Mouse (Mus musculus) layer of hippocampus, adult 9-10 months (tissue): ENCODE data around the gene Slc9a4.
"Not testable (repeated sequence)": the region's sequence is repeated elsewhere in the genome, so short reads cannot be mapped to it uniquely, and the experiment has no call there.

Experiments
- DNase-seq: peaks from one replicate; pipeline ENCODE4 v3.0.0; 2022; ENCODE audit warnings: low spot score

Gene Slc9a4

DNA sequence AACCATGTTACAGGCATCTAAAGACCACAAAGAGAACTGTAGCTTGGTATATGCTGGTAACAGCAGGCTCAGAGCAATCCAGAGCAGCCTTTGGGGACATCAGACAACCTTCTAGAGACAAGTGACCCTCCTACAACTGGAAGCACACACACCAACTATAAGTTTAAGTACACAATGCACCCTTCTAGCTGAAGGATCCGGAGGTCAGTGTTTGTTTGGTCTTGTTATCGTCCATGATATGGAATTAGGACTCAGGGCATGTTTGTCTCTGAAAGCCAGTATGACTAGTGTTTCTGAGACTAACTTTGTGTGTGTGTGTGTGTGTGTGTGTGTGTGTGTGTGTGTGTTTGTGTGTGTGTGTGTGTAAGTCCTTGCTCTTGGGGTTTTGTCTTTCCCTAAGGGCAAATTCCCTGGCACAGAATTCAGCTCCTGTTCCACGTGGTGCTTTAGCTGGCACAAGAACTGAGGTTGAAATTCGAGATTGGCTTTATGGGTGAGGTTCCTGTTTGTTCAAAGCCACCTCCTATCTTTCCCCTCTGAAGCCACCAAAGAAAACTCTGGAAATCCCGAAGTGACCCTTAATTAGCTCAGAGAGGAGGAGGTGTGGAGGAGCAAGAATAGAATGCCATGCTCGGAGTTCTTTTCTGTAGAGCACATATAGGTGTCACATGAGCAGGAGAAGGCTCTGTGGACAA is 71.1 kb downstream of the Slc9a4 start:
- no peak for DNase-seq

DNA sequence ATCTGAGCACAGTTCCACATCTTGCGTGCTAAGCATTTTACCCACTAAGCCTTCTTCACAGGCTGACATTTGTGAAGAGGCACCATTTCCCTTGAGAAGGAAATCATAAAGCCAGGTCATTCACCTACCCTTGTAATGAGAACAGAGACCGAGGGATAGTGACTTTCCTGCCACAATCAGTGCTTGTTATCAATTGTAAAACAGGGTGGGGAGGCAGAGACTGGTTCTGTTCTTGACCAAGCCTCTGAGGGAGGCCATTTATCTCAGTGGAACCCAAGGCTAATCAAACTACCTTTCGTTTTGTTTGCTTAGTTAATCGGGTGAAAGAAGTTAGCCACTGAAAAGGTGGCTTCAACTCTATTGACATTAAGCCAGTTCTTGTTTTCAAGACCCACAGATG is 77.2 kb downstream of the Slc9a4 start:
- no peak for DNase-seq

DNA sequence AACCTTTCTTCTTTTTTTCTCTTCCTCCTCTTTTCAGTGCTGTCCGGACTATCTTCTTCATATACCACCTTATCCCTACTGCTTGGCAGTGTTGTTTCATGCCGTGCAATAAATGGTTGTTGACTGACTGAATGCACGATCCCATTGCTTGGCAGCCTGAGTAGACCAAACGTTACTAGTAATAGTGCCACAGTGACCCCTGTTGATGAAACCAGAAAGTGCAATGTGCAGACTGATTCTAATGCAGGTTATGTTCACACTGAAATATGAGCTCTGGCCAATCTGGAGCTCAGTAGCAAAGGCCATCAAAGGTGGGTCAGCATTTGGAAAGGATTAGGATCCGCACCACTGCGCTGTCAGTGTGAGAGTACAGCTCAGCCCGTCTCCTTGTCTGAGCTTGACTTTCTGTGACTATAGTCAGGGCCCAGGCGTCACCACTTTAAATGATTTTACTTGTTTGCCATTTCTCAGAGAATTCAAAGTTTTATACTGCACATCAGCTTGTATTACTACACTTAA is 78.2 kb downstream of the Slc9a4 start:
- peak; percentile 79 for DNase-seq

DNA sequence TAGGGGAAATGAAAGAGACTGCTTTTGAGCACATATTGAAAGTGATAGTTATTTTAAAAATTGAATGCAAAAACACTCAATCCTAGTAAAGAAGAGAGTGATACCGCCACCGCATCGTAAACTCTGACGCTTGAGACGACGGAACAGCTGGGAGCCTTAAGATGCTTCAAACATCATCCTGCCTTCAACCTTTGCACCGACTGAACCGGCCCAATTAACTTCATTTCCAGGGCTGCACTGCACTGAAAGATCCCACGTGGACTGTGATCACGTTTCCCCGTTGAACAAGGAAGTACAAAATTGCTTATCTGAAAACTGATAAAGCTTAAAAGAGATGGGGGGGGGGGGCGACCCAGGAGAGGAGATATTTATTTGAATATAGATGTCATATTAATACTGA is 79.1 kb downstream of the Slc9a4 start:
- DNase-seq, result no peak

DNA sequence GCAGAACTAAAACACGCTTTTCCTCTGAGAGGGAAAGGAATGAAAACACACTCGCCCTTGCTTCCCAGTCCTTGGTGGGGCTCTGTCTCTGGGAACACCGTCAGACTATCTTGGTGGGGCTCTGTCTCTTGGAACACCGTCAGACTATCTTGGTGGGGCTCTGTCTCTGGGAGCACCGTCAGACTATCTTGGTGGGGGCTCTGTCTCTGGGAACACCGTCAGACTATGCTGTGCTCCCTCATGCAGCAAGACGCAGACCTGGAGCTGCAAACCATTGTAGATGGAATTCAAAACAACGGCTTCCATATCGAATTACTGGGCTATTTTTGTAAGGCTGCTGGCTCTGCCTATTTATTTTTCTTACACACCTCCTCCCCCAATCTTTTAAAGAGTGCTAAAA is 79.6 kb downstream of the Slc9a4 start:
- no peak for DNase-seq

DNA sequence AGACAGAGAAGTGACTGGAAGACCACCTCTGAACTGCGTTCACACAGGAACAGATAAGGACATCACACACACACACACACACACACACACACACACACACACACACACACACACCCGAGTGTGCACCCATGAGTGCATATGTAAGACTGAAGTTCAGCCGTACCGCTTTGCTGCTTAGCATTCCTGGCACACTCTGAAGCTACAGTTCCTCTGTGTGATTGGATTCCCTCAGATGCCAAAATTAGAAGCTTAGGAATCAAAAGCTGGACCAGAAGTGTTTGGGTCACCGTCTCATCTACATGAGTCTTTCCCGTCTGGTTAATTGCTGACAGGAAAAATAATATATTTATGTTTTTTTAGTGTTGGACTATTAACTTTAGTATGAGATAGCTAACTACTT is 81.0 kb downstream of the Slc9a4 start:
- no peak for DNase-seq

DNA sequence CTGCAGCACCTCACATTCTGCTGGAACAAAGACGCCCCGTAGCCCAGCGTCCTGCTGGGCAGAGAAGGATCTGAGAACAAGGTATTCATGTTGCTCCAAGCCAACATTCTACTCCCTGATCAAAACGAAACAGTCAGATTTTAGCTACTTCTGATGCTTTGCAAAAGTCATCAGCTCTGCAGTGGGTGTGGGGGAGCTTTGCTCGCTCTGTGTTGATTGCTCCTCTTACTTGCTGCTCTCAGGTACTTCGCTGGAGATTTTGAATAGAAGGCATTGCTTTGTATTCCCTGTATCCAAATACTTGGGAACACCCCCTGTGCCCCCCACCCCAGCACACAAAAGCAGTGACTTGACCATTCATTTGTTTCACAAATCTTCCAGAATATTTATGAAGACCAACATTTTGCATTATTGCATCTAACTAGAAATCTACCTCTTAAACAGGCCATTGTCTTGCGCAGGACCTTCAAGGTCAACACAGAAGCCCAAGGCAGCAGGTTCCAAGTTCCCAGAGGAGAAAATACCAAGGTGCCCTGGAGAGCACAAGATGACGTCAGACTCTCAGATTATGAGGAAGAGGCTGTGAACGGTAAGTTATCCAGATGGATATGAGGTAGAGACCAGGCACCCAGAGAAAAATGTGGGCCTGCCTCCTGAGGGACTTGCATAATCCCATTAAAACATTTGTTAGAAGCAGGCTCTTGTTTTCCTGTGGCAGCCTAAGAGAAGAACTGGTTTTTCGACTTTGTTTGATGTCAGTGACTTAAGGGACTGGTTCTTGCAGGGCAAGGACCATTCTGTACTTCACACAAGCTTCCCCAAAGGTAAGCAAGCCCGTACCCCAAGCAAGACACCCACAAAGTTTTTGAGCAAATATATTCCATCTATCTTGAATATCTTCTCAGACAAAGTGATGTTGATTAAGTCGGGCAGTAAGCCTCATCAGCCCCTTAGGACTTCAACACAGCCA is 85.8 kb downstream of the Slc9a4 start:
- DNase-seq, result no peak

DNA sequence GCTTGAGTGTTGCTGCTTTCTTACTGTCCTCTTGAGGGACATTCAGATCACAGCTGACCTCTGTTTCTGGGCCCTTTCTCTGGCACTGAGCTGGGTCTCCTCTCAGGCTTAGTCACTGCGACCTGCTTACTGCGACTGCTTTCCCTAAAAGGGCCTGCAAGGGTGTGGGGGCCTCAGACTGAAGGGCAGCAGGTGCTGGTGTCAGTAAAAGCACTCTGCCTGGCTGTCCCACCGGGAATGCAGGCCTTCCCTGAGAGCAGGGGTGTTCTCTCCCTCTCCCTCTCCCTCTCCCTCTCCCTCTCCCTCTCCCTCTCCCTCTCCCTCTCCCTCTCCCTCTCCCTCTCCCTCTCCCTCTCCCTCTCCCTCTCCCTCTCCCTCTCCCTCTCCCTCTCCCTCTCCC is 87.6 kb downstream of the Slc9a4 start:
- DNase-seq, result not testable (repeated sequence)

DNA sequence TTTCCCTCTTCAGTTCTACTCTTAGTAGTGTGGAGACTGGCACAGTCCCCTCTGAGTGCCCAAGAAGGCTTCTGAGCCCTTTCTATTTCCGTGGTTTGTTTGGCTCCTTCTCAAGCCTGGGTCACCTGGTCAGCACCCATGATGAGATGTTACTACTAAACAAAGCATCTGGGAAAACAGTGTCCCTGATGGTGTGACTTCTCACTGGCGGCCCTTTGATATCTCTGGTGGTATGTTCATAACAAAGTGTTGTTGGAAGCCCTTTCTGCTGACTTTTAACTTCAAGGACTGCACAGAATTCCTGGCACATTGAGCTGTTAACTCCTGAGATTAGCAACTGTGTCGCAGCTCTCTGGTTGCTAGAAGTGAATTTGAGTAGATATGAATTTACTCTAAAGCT is 90.1 kb downstream of the Slc9a4 start:
- DNase-seq, result no peak

DNA sequence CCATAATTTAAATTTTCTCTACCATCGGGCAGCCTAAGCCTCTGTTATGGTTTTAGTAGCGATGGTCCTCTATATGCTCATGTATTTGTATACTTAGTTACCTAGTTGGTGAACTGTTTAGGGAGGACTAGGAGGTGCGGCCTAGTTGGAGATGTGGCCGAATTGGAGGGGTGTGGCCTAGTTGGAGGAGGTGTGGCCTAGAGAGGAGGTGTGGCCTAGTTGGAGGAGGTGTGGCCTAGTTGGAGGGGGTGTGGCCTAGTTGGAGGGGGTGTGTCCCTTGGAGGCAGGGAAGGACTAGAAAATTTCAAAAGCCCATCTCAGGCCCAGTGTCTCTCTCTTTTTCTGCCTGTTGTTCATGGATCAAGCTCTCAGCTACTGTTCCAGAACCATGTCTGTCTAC is 91.6 kb downstream of the Slc9a4 start:
- DNase-seq, result no peak

DNA sequence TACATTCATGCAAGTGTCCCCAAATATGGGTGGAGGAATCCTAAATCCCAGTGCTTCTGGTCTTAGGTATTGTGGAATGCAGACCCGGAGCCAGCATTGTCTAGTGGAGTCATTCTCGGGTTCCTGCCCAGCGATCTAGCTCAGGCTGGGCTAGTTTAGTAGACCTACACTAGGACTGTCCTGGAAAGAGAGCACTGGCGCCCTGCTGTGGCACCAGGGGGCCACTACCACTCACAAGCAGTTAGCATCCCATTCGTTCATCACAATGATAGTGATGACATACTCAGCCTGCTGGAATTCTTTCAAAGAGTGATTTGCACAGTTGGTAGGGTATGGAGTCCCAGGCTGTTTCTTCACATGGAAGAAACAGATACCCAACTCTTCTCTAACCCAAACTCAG is 97.4 kb downstream of the Slc9a4 start:
- no peak for DNase-seq
